Mouse (Mus musculus) cerebellum, postnatal 25 days (tissue): ENCODE data around the gene Vmn1r151.
"Not testable (repeated sequence)": the region's sequence is repeated elsewhere in the genome, so short reads cannot be mapped to it uniquely, and the experiment has no call there.

ENCODE experiments used
- DNase-seq, 2 experiments: peaks; one replicate each; pipeline ENCODE4 v3.0.0; 2021; ENCODE audit warnings: mixed read lengths in 2 of 2

Gene Vmn1r151

DNA sequence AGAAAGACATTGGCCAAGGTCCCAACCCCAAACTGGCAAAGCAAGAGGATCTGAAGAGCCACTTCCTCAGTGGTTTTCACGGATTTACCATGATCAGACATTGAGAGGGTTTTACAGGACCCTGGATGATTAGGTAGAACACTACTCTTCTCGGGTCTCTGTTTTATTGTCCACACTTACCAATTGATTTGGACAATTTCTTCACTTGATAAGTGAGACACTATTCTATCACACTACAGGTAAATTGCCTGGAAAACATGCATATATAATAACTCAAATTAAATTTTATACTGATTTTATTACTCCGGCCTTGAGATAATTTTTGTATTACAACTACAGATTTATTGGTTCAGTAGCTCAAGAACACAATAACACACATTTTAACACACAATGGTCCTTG lies at the start of gene Vmn1r151:
Gene Vmn1r151, minus strand, starts transcription at position 101 of the 400 bp plus-strand sequence.
- not testable (repeated sequence) for DNase-seq

DNA sequence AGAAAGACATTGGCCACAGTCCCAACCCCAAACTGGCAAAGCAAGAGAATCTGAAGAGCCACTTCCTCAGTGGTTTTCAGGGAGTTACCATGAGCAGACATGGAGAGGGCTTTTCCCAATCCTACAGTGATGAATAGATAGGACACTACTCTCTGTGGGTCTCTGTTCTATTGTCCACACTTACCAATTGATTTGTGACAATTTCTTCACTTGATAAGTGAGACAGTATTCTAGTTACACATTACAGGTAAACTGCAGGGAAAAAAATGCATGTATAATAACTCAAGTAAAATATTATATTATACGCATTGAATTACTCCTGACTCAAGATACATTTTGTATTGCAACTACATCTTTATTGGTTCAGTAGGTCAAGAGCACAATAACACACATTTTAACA lies 35.3 kb upstream of the Vmn1r151 start, which contains the start of gene Gm8677:
Gene Gm8677, minus strand, starts transcription at position 101 of the 400 bp plus-strand sequence.
- not testable (repeated sequence) for DNase-seq

DNA sequence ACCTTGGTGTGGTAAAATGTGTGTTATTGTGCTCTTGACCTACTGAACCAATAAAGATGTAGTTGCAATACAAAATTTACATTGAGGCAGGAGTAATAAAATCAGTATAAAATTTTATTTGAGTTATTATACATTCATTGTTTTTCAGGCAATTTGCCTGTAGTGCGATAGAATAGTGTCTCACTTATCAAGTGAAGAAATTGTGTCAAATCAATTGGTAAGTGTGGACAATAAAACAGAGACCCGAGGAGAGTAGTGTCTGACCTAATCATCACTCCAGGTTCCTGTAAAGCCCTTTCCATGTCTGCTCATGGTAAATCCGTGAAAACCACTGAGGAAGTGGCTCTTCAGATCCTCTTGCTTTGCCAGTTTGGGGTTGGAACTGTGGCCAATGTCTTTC lies 23.2 kb upstream of the Vmn1r151 start, which contains the start of gene Vmn1r152:
Gene Vmn1r152, plus strand, starts transcription at position 301 of the 400 bp plus-strand sequence.
- DNase-seq, result not testable (repeated sequence)

DNA sequence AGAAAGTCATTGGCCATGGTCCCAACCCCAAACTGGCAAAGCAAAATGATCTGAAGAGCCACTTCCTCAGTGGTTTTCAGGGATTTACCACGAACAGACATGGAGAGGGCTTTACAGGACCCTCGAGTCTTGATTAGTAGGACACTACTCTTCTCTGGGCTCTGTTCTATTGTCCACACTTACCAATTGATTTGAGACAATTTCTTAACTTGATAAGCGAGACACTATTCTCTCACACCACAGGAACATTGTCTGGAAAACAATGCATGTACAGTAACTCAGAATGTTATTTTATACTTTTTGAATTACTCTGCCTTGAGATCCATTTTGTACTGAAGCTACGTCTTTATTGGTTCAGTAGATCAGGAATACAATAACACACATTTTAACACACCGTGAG lies 35.5 kb downstream of the Vmn1r151 start, which contains the start of gene Gm10665:
Gene Gm10665, minus strand, starts transcription at position 101 of the 400 bp plus-strand sequence.
- not testable (repeated sequence) for DNase-seq
